Mouse (Mus musculus): ENCODE measurements around the gene Kif6. TPM values are rescaled to one million over a fixed set of nuclear protein-coding genes. Genes with fewer than 3 reads are reported as not detected.

Kif6 gene
- polyA plus RNA-seq, 1 experiment, result 1.9 TPM

- DNase-seq (ENCODE audit: low read depth), result no peak
- TF ChIP-seq POLR2A (IDR thresholded peaks at IDR 0.05; ENCODE audit: borderline replicate concordance, extremely low read depth, insufficient read depth, insufficient read length, poor library complexity, severe bottlenecking) (no peak), CTCF (IDR thresholded peaks at IDR 0.05; ENCODE audit: borderline replicate concordance, extremely low read depth, insufficient read depth, insufficient read length) (no peak)
Measured at GRCm38 (mm10) chr17:49737217-49737774, 122.4 kb downstream of the Kif6 start.

GRCm38 (mm10) chr17:49738351-49738750 is 123.4 kb downstream of the Kif6 start:
- no peak for DNase-seq (ENCODE audit: low read depth)

GRCm38 (mm10) chr17:49739896-49740679 is 125.2 kb downstream of the Kif6 start:
- DNase-seq (ENCODE audit: low read depth), result no peak
- no peak for TF ChIP-seq CTCF (IDR thresholded peaks at IDR 0.05; ENCODE audit: borderline replicate concordance, extremely low read depth, insufficient read depth, insufficient read length)
- TF ChIP-seq POLR2A (IDR thresholded peaks at IDR 0.05; ENCODE audit: borderline replicate concordance, extremely low read depth, insufficient read depth, insufficient read length, poor library complexity, severe bottlenecking), result no peak

More at GRCm38 (mm10) chr17:49738351-49738750, 123.4 kb downstream of the Kif6 start:
- TF ChIP-seq CTCF (IDR thresholded peaks at IDR 0.05; ENCODE audit: borderline replicate concordance, extremely low read depth, insufficient read depth, insufficient read length), result no peak
- no peak for TF ChIP-seq POLR2A (IDR thresholded peaks at IDR 0.05; ENCODE audit: borderline replicate concordance, extremely low read depth, insufficient read depth, insufficient read length, poor library complexity, severe bottlenecking)

GRCm38 (mm10) chr17:49741172-49741571 is 126.2 kb downstream of the Kif6 start:
- DNase-seq (ENCODE audit: low read depth), result no peak
- TF ChIP-seq CTCF (IDR thresholded peaks at IDR 0.05; ENCODE audit: borderline replicate concordance, extremely low read depth, insufficient read depth, insufficient read length) (no peak), POLR2A (IDR thresholded peaks at IDR 0.05; ENCODE audit: borderline replicate concordance, extremely low read depth, insufficient read depth, insufficient read length, poor library complexity, severe bottlenecking) (no peak)

- DNase-seq (ENCODE audit: low read depth), result no peak
- TF ChIP-seq CTCF (IDR thresholded peaks at IDR 0.05; ENCODE audit: borderline replicate concordance, extremely low read depth, insufficient read depth, insufficient read length) (no peak), POLR2A (IDR thresholded peaks at IDR 0.05; ENCODE audit: borderline replicate concordance, extremely low read depth, insufficient read depth, insufficient read length, poor library complexity, severe bottlenecking) (no peak)
Measured at GRCm38 (mm10) chr17:49741927-49742326, 127.0 kb downstream of the Kif6 start.

- DNase-seq (ENCODE audit: low read depth), result peak; percentile 55
- no peak for TF ChIP-seq POLR2A (IDR thresholded peaks at IDR 0.05; ENCODE audit: borderline replicate concordance, extremely low read depth, insufficient read depth, insufficient read length, poor library complexity, severe bottlenecking)
- TF ChIP-seq CTCF (IDR thresholded peaks at IDR 0.05; ENCODE audit: borderline replicate concordance, extremely low read depth, insufficient read depth, insufficient read length), result no peak
Measured at GRCm38 (mm10) chr17:49743580-49744463, 128.9 kb downstream of the Kif6 start.

- TF ChIP-seq CTCF (IDR thresholded peaks at IDR 0.05; ENCODE audit: borderline replicate concordance, extremely low read depth, insufficient read depth, insufficient read length), result no peak
- TF ChIP-seq POLR2A (IDR thresholded peaks at IDR 0.05; ENCODE audit: borderline replicate concordance, extremely low read depth, insufficient read depth, insufficient read length, poor library complexity, severe bottlenecking), result no peak
- no peak for DNase-seq (ENCODE audit: low read depth)
Measured at GRCm38 (mm10) chr17:49750889-49751324, 136.0 kb downstream of the Kif6 start.

- TF ChIP-seq POLR2A (IDR thresholded peaks at IDR 0.05; ENCODE audit: borderline replicate concordance, extremely low read depth, insufficient read depth, insufficient read length, poor library complexity, severe bottlenecking) (no peak), CTCF (IDR thresholded peaks at IDR 0.05; ENCODE audit: borderline replicate concordance, extremely low read depth, insufficient read depth, insufficient read length) (no peak)
Measured at GRCm38 (mm10) chr17:49753874-49754273, 138.9 kb downstream of the Kif6 start.

GRCm38 (mm10) chr17:49756862-49757261 is 141.9 kb downstream of the Kif6 start:
- TF ChIP-seq POLR2A (IDR thresholded peaks at IDR 0.05; ENCODE audit: borderline replicate concordance, extremely low read depth, insufficient read depth, insufficient read length, poor library complexity, severe bottlenecking), result no peak
- TF ChIP-seq CTCF (IDR thresholded peaks at IDR 0.05; ENCODE audit: borderline replicate concordance, extremely low read depth, insufficient read depth, insufficient read length), result no peak
- peak; percentile 56 for DNase-seq (ENCODE audit: low read depth)

More at GRCm38 (mm10) chr17:49753874-49754273, 138.9 kb downstream of the Kif6 start:
- DNase-seq (ENCODE audit: low read depth), result no peak

- DNase-seq (ENCODE audit: low read depth), result no peak
- no peak for TF ChIP-seq POLR2A (IDR thresholded peaks at IDR 0.05; ENCODE audit: borderline replicate concordance, extremely low read depth, insufficient read depth, insufficient read length, poor library complexity, severe bottlenecking)
Measured at GRCm38 (mm10) chr17:49759047-49759446, 144.1 kb downstream of the Kif6 start.

- TF ChIP-seq POLR2A (IDR thresholded peaks at IDR 0.05; ENCODE audit: borderline replicate concordance, extremely low read depth, insufficient read depth, insufficient read length, poor library complexity, severe bottlenecking) (no peak), CTCF (IDR thresholded peaks at IDR 0.05; ENCODE audit: borderline replicate concordance, extremely low read depth, insufficient read depth, insufficient read length) (no peak)
- peak; percentile 57 for DNase-seq (ENCODE audit: low read depth)
Measured at GRCm38 (mm10) chr17:49761260-49761659, 146.3 kb downstream of the Kif6 start.
